Mouse (Mus musculus): ENCODE measurements around the gene Igf1r.

- TF ChIP-seq POLR2A (IDR thresholded peaks at IDR 0.05; ENCODE audit: low read depth, low read length), result no peak
- TF ChIP-seq CTCF (IDR thresholded peaks at IDR 0.05; ENCODE audit: extremely low read depth, insufficient read depth, insufficient read length, insufficient replicate concordance), result no peak
These were observed 35.7 kb upstream of the Igf1r start for GRCm38 (mm10) chr7:67916960-67917359.

Data from spleen, adult 2 months (tissue).